Mouse (Mus musculus) cerebellum, adult 2 months (tissue): ENCODE measurements at regions not wholly inside any gene's neighbourhood (a gene's known extent, or its start where the extent isn't known, plus 50 kb on each side); places are given as distances from the start of the nearest gene placed in this dataset.
A peak's percentile ranks its signal among the peaks of the same experiment; 100 is the strongest.

Source experiments
- CTCF ChIP-seq: fragments of 200-500 bp; IDR thresholded peaks from 2 replicates; pipeline ENCODE4 v1.5.1; 2011; ENCODE audit warnings: low read depth, mild to moderate bottlenecking, control low read depth, low read length, moderate library complexity, borderline replicate concordance; ENCODE audit not compliant: insufficient read depth
- POLR2A ChIP-seq: fragments of 200-500 bp; IDR thresholded peaks from 2 replicates; pipeline ENCODE4 v1.6.1; 2011; ENCODE audit warnings: low read length, control low read depth, borderline replicate concordance; ENCODE audit not compliant: insufficient read depth

GRCm38 (mm10) chrX:50634842-50635615 is 205.8 kb upstream of the Stk26 start:
- TF ChIP-seq CTCF (peak; percentile 39; the same call in 1 of the 2 replicates), POLR2A (peak; percentile 37; the same call in 1 of the 2 replicates)
